ENCODE assay signal across 8 mouse cellular contexts in the genomic region with DNA sequence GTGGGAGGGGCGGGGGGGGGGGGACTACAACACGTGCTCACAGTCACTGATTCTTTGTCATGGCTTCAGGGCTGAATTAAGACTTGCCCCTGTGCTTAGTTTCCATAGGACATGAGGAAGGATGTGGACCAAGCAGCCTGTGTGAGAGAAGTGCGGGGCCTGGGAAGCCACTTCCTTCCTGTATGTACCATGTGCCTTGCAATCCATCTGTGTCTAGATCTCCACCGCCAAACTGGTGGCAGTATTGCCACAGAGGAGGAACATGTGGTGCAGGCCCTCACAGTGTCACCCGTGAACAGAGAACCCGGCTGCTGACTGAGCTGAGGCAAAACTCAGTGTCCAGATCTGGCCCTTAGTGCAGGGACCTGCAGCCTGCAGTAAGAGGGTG.
DNase-seq lines count a peak whose midpoint lies in the region; ATAC-seq lines count a peak whose summit lies in the region.

No protein-coding gene starts in this region.

- H3K9ac ChIP-seq in kidney, embryonic 15.5 days = no peak overlapping the region
- 0 out of 2 replicates have a peak overlapping the region, but pooled peaks have one; percentile 28 for H3K9ac ChIP-seq in heart, embryonic 13.5 days
- H3K9ac ChIP-seq in liver, embryonic 12.5 days = no peak overlapping the region
- H3K9ac ChIP-seq in intestine, embryonic 15.5 days = no peak overlapping the region

- WGBS in kidney, embryonic 15.5 days = 54% methylated on average over 6 of the region's 6 CpGs
- 65% methylated on average over 6 of the region's 6 CpGs for WGBS in heart, embryonic 13.5 days
- WGBS in liver, embryonic 12.5 days (ENCODE audit: insufficient replicate concordance) = 27% methylated on average over 6 of the region's 6 CpGs
- 65% methylated on average over 6 of the region's 6 CpGs for WGBS in intestine, embryonic 15.5 days

- peaks cover 37% of the 10 kb centered on the region for H3K4me1 ChIP-seq in kidney, embryonic 15.5 days
- peaks cover 40% of the 10 kb centered on the region for H3K4me1 ChIP-seq in heart, embryonic 13.5 days
- peaks cover 29% of the 10 kb centered on the region for H3K4me1 ChIP-seq in liver, embryonic 12.5 days
- H3K4me1 ChIP-seq in intestine, embryonic 15.5 days (replicated peaks) = peaks cover 20% of the 10 kb centered on the region

- peaks cover 13% of the 10 kb centered on the region; the same call in 1 of the 2 replicates for H3K36me3 ChIP-seq in kidney, embryonic 15.5 days
- H3K36me3 ChIP-seq in heart, embryonic 13.5 days = peaks cover 4% of the 10 kb centered on the region
- H3K36me3 ChIP-seq in liver, embryonic 12.5 days = peaks cover 9% of the 10 kb centered on the region; the same call in 1 of the 2 replicates
- no peaks in the 10 kb centered on the region for H3K36me3 ChIP-seq in splenic B cell, adult 2 months (ENCODE audit: control insufficient read depth, insufficient read depth, low read length, poor library complexity, severe bottlenecking)
- no peaks in the 10 kb centered on the region for H3K36me3 ChIP-seq in intestine, embryonic 15.5 days

- H3K4me3 ChIP-seq in kidney, embryonic 15.5 days (replicated peaks) = no peak overlapping the region
- no peak overlapping the region for H3K4me3 ChIP-seq in heart, embryonic 13.5 days
- no peak overlapping the region for H3K4me3 ChIP-seq in liver, embryonic 12.5 days
- no peak overlapping the region for H3K4me3 ChIP-seq in intestine, embryonic 15.5 days (replicated peaks)

- no peaks in the 10 kb centered on the region for H3K27me3 ChIP-seq in kidney, embryonic 15.5 days
- no peaks in the 10 kb centered on the region for H3K27me3 ChIP-seq in heart, embryonic 13.5 days (replicated peaks)
- H3K27me3 ChIP-seq in liver, embryonic 12.5 days (replicated peaks) = no peaks in the 10 kb centered on the region
- H3K27me3 ChIP-seq in splenic B cell, adult 2 months (ENCODE audit: control insufficient read depth, insufficient read depth, low read length, poor library complexity, severe bottlenecking) = no peaks in the 10 kb centered on the region
- H3K27me3 ChIP-seq in intestine, embryonic 15.5 days (replicated peaks) = no peaks in the 10 kb centered on the region

- no peak overlapping the region for H3K4me2 ChIP-seq in kidney, embryonic 15.5 days
- H3K4me2 ChIP-seq in heart, embryonic 13.5 days = no peak overlapping the region
- H3K4me2 ChIP-seq in liver, embryonic 12.5 days = no peak overlapping the region
- H3K4me2 ChIP-seq in intestine, embryonic 15.5 days (replicated peaks) = no peak overlapping the region

- DNase-seq in kidney, adult 9 months = no peak
- DNase-seq in adrenal gland, postnatal 36 days = peak; percentile 6 to 24
- peak; percentile 31 for DNase-seq in splenic B cell, adult 2 months (ENCODE audit: low read depth, low spot score)

- H3K9me3 ChIP-seq in kidney, embryonic 15.5 days (replicated peaks) = no peaks in the 10 kb centered on the region
- H3K9me3 ChIP-seq in heart, embryonic 13.5 days = no peaks in the 10 kb centered on the region
- no peaks in the 10 kb centered on the region for H3K9me3 ChIP-seq in liver, embryonic 12.5 days (replicated peaks)
- H3K9me3 ChIP-seq in intestine, embryonic 15.5 days = no peaks in the 10 kb centered on the region

- H3K27ac ChIP-seq in kidney, embryonic 15.5 days = peak overlapping the region; percentile 65
- peak overlapping the region; percentile 39; the same call in 1 of the 2 replicates for H3K27ac ChIP-seq in heart, embryonic 13.5 days (replicated peaks)
- H3K27ac ChIP-seq in liver, embryonic 12.5 days = 0 out of 2 replicates have a peak overlapping the region, but pooled peaks have one; percentile 36
- no peak overlapping the region for H3K27ac ChIP-seq in intestine, embryonic 15.5 days

- ATAC-seq in kidney, embryonic 15.5 days (replicated peaks; ENCODE audit: low FRiP score) = no peak; the same call in 1 of the 2 replicates
- no peak for ATAC-seq in heart, embryonic 13.5 days (ENCODE audit: extremely low read depth, insufficient number of reproducible peaks, low FRiP score, low TSS enrichment)
- 0 out of 2 replicates have a peak, but pooled peaks have one; percentile 40 for ATAC-seq in liver, embryonic 12.5 days
- ATAC-seq in intestine, embryonic 15.5 days = no peak; the same call in 1 of the 2 replicates
- no peak for ATAC-seq in megakaryocyte-erythroid progenitor cell, adult 5-6 weeks (replicated peaks; ENCODE audit: low FRiP score, low TSS enrichment, poor library complexity, severe bottlenecking)
